Mouse (Mus musculus) urinary bladder, adult 18-20 months (tissue): ENCODE measurements around the gene Dtl.
A peak's percentile ranks its signal among the peaks of the same experiment; 100 is the strongest.

Source experiments
- DNase-seq, 2 experiments: peaks; one replicate each; pipeline ENCODE4 v3.0.0; 2022; ENCODE audit warnings: low spot score in 2 of 2, mixed read lengths in 2 of 2

Dtl gene

DNA sequence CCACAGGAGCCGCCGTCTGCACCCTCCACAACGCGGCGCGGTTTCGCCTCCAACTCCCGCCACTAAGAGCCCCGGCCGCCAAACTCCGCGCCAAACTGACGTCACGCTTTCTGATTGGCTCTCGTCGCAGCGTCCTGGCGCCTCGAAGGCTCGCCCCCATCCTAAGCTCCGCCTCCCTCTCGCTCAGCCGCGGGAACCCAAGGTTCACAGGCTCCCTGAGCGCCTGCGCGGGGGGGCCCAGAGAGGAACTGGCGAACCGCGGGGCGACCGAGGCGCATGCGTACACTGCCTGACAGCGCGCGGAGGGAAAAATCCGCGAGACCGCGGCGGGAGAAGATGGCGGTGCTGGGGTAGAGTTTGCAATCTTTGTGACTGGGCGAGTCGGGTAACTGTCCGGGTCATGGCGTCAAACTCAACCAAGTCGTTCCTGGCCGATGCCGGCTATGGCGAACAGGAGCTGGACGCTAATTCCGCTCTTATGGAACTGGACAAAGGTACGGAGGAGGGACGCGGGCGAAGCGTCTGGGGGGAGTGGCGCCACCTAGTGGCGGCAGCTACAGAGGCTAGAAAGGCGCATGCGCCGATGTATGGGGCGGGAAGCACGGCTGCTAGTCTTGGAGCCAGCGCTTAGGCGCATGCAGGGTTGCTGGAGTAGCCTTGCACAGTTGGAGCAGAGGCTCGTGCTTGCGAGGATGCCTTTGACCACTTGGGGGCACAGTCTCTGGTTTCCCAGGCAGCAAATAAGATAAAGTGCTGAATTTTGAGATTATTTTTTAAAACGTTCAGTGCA is at the start of gene Dtl, which contains the start of gene Ints7:
TSS of gene Dtl (minus strand) at position 87 of the 790 bp plus-strand sequence.
TSS of gene Ints7 (plus strand) at position 179 of the 790 bp plus-strand sequence.
- DNase-seq = peak; percentile 97 to 99

DNA sequence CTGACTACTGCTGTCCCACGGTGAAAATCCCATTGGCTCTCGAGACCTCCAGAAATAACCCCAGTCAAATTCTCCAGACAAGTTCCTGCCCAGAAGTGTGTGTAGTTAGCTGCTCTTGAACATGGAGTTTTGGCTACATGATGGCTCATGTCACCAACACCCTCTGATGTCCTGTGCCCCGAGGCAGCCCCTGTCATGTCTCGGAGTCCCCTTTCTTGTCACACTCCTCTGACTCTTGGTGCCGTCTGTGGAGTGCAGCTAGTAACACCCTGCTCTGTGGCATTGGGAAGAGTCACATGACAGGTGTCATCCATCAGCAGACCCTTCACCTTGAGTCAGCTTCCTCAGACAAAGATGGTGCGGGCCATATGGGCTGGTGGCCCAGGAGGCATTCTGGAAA is 49.7 kb upstream of the Dtl start:
- no peak for DNase-seq

DNA sequence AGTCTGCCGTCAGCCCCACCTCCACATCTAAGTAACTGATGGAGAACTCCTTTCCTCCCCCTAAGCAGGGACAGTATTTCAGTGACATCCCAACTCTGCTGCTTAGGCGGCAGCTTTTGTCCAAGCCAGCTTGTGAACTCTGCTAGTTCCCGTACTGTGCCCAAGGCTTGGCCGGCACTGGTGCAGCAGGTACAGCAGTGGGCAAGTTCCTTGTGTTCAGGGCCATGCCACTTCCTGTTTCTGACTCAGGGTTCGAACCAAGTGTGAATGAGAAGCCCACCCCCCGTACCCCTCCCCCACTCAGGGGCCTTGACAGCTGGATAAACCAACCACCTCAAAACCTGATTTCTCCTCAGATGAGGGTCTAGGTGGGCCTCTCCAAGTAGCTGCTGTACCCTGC is 49.1 kb upstream of the Dtl start:
- DNase-seq = no peak

DNA sequence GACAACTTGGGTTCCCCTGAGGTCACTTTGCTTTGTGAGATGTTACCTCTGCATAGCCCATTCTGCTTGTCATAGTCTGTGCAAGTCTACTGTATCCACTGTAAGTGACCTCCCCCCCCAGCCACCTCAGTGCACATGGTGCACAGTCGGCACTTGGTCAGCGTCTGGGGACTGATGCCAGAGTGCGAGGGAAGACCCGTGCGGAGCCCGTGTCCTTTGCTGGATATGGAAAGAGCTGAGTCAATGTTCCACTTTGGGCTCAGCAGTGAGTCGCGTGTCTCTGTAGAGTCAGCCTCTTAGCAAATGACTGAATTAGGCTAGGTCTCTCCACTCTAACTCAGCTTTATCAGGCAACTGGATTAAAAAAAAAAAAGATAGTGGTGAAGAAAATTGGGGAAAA is 47.5 kb upstream of the Dtl start:
- DNase-seq = no peak

DNA sequence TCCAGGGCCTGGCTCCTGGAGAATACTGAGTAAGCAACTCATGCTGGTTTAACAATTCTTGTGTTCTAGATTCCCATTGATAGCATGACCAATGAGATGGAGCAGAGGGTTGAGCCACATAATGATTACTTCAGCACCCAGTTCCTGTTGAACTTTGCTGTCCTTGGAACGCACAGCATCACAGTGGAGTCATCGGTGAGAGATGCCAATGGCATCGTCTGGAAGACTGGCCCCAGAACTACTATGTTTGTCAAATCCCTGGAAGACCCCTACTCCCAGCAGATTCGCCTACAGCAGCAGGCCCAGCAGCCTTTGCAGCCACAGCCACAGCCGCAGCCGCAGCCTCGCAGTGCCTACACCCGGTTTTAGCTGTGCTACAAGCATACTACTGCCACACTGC is 45.8 kb upstream of the Dtl start:
- no peak for DNase-seq

DNA sequence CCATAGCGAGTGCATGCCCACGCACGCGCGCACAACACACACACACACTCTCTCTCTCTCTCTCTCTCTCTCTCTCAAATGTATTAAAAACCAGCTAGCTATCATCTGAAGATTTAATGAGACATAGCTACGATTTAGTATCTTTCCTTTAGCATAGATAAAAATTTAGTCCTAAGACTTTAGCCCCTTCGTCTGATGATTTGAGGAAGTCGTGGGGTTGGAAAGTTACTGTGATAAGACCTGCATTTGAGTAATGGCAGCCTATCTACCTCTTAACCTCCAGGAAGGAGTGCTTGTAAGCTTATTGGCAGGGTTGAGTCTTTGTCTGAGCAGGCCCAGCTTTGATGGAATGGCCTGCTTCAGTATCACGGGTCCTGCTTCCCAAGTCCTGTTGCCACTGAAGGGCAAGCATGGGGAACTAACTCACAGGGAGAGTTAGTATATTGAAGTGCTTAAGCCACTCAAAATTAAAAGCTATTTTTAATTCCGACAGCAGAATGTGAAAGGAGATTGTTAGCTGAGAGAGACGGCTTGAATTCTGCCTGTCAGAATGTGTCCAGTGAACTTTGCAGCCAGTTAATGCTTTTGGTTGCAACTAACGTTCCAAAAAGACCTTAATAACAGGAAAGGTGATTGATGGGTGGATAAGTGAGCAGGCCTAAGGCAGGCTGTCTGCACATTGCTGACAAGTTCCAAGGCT is 42.9 kb upstream of the Dtl start:
- no peak for DNase-seq

DNA sequence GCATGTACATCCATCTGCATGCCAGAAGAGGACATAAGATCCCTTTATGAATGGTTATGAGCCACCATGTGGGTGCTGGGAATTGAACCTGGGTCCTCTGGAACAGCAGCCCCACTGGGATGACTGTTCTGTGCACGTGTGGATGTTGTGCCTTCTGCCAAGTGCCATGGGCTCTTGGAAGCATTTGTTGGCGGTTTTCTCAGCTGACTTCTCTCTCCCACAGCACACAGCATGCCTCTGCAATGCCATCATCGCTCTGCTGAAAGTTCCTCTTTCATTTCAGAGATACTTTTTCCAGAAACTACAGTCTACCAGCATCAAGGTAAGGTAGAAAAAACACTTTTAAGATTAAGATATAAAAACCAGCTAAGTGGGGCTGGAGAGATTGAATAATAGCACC is 42.2 kb upstream of the Dtl start:
- no peak for DNase-seq

DNA sequence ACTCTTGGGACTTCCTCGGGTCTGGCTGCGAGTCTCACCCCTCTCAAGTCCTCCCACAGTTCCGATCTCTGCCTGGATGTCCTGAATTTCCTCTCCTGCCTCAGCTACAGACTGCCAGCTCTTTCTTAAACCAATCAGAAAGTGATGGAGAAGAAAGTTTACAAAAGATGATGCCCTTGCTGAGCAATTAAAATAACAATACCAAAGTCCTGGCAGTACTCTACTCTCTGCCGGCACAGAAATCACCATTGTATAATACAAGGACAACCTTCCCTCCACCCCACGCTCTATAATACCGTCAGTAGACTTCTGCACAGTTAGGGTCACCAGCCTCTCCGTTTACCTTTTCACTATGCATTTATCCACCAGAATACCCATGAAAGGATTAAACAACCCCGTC is 40.9 kb upstream of the Dtl start:
- no peak for DNase-seq

DNA sequence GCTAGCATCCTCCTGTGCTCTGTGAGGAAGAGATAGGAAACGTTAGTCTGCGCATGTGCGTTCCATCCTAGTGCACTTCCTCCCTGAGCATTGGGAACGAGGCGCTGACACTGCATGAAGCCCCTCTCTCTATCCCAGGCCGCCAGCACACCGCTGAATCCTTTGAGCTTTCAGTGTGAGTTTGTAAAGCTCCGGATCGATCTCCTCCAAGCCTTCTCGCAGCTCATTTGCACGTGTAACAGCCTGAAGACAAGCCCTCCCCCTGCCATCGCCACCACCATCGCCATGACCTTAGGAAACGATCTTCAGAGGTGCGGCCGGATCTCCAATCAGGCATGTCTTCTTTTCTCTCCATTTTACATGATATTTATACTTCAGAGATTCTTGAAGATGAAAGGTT is 37.5 kb upstream of the Dtl start:
- DNase-seq = no peak

DNA sequence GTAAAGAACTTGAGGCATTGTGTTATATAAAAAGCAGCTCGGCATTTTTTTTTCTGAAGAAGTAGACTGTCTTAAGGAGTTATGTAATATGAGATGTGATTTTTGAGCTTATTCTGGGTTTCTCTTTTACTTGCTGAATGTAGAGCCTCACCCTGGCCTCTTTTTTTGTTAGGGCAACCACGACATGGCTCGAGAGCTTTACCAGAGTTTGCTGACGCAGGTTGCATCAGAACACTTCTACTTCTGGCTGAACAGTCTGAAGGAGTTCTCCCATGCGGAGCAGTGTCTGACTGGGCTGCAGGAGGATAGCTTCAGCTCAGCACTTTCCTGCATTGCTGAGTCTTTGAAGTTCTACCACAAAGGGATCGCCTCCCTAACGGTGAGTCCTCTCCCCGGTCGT is 36.3 kb upstream of the Dtl start:
- DNase-seq = no peak

DNA sequence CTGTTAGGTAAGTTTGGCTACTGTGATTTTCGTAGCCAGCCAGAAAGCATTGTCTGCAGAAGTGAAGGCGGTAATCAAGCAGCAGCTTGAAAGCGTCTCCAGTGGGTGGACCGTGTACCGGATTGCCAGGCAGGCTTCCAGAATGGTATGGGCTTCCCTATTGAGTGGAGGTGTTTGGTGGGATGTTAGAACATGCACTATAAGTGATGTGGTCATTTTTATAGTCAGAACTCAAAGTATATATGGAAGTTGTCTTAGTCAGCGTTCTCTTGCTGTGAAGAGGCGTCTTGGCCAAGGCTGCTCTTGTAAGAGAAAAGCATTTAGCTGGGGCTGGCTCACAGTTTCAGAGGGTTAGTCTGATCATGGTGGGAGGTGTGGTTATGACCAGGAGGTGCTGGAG is 35.0 kb upstream of the Dtl start:
- DNase-seq = no peak

DNA sequence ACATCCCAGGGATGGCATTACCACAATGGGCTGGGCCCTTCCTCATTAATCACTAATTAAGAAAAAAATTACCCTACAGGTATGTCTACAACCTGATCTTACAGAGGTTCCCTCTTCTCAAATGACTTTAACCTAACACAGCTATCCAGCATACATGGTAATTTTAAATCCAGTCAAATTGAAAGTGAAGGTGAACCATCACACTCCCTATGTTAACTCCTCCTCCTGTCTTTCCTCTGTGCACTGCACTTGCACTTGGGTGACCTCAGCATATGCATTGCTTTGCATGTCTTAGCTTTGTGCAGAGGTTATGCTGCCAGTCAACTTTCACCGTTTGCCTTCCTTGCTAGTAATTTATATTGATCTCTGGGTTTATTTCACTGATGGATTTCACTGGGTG is 34.2 kb upstream of the Dtl start:
- DNase-seq = no peak

DNA sequence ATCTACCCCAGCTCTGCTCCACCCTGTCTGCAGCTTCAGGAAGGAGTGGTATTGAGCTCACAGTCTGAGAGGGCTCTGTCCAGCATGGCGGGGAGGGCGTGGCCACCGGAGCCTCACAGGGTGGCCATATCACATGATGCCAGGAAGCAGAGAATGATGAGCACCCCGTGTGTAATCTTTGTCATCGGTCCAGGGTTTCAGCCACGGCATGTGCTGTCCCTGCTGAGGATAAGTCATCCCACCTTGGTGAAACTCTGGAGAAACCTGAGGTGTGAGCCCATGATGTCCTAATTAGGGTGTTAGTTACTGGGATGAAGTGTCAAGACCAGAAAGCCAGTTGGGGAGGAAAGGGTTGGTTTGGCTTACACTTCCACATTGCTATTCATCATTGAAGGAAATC is 33.7 kb upstream of the Dtl start:
- no peak for DNase-seq

DNA sequence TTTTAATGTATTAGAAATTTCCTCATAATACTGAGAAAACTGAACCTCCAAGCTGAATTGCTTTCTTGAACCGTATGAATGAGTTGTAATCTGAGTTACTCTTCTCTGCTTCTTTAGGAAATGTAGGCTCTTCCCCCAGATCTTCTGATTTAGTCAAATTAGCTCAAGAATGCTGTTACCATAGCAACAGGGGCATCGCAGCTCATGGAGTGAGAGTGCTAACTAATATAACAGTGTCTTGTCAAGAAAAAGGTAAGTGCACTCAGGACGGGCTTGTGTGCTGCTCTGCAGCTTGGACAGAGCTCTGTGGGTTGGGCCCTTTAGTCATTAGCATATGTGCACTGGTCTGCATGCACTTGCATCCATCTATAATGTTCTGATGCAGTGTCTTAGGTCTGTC is 29.3 kb upstream of the Dtl start:
- DNase-seq = no peak

DNA sequence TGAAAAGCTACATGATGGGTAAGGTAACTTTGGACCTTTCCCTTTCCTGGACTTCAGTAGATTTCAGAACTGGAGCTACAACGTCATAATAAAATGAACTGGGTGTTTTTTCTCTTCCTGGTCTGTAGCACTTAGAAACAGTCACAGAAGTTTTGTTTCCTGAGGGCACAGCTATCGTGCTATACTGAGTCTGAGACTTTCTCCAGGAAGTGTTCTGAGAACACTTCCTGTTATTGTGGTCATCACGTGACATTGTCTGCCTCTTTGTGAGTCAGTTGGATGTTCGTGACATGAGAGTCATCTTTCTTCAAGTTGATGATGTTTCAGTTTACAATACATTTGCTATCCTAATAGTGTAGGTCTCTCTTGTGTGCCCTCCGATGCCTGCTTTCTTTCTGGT is 23.9 kb upstream of the Dtl start:
- no peak for DNase-seq

DNA sequence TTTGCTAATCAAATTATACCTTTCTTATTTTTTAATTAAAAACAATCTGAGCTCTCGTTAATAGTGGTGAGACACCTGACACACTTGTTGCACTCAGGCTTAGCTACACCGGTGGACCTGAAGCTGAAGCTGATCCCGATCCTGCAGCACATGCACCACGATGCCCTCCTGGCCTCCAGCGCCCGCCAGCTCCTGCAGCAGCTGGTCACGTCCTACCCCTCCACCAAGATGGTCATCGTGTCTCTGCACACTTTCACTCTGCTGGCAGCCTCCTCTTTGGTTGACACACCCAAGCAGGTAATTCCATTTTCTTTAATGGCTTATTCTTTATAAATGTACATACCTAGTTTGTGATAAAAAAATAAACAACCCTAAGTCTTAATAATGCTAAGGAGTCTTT is 20.7 kb upstream of the Dtl start:
- no peak for DNase-seq

DNA sequence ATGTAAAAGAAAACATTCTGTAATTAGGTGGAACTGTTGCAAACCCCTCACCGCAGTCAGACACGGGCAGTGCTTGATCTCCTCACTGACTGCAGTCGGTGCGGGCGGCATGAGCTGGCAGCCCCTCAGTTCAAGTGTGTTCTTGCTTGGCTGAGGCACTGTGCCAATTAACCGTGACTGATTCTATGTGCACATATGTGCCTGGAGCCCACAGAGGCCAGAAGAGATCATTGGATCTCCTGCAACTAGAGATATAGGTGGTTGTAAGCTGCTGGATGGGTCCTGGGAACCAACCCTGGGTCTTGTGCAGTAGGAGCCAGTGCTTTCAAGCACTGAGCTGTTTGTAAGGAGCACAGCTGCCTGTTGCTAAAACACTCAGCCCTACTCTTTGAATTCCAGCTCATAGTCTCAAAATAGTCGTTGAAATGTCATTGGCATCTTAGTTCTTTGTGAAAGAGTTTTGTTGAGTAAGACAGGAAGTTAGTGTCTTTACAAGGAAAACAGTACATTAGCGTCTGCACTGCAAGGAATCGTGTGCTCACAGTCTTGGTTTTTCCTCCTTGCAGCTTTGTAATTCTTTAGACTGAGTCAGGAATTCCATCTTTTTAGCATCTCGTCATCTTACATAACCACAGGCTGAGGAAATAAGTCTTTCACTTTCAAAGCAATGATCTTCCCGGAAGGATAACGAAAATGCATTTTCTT is 16.8 kb upstream of the Dtl start:
- DNase-seq = no peak

DNA sequence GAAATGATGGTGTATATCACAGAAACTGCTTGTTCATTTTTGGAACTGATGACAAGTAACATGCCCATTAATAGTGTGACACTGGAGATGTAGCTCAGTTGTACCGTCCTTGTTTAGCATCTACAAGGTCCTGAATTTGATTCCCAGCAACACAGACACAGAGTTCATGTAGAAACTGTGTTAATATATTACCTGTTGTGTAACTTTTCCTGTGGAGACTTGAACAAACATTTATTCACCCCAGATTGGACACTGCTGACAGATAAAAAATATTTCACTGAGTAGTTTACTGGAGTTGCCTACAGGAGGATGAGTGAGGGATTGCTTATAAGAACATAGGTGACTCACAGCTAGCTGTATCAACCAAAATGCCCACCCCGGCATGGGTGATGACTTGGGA is 13.4 kb upstream of the Dtl start:
- DNase-seq = no peak

DNA sequence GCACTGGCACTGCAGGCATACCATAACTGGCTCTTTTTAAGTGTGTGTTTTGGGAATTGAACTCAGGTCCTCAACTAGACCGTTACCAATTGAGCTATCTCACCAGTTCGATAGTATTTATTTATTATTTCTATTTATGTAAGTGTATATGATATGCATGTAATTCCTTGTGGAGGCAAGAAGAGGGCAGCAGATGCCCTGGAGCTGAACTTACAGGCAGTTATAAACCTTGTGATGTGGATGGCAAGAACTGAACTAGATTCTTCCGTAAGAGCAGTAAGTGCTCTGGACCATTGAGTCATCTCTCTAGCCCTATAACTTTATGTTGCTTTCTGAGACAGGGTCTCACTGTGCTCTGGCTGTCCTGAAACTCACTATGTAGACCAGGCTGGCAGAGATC is 11.7 kb upstream of the Dtl start:
- no peak for DNase-seq

DNA sequence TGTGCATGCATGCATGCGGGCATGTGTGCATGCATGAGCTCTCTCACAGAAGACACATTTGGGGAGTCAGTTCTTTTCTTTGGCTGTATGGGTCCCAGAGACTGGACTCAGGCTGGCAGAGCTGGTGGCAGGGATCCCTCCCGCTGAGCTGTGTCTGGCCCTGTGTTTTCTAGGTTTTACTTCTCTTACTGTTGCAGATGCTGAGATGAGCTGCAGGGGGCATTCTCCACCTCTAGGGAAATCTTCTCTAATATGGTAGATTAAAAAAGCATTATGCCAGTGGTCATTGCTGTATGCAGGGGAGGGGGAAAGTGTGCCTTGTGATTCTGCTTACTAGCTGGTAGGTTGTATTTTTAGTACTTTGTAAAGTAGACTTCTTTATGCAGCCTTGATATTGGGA is 10.4 kb upstream of the Dtl start:
- DNase-seq = no peak

DNA sequence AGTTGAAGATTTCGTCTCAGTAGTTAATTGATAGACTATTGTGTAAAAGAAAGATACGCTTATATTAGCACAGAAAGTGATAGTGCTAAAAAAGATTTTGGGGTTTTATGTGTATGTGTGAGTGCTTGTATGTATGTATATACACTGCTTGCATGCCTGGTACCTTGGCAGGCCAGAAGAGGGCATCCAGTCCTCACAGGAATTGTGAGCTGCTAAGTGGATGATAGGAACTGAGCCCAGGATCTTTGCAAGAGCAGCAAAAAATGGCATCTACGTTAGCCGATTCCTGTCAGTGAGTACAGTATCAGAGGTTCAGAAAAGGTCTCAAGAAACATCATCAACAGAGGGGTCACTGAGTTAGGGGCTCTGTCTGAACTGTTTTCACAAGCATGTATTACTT is 9.1 kb upstream of the Dtl start:
- DNase-seq = no peak

DNA sequence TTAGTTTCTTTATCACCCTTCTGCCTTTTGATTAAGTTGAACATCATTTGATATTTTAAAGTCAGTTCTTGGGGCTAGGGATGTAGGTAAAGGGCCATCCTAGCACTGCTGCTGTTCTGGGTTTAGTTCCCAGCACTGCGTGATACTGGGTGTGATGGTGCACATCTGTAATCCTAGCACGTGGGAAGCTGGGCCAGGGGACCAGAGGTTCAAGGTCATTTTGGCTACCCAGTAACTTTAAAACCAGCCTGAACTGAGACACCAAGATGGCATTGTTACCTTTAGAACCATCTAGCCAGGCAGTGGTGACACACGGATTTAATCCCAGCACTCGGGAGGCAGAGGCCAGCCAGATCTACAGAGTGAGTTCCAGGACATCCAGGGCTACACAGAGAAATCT is 8.5 kb upstream of the Dtl start:
- DNase-seq = no peak

DNA sequence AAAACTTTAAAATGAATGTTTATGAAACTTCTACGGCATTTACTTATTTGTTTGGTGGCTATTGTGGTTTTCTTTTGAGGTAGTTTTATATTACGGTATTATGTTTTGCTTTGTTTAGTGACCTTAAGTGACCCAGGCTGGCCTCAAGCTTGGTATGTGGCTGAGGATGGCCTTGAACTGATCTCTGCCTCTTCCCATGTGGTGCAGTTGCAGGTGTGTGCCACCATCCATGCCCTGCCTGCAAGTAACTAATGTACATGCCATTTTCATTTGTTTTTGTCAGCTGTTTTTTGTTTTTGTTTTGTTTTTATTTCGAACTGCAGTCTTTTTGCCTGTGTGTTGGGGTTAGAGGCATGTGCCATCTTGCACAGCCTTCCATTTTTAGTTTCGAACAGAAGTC is 6.3 kb upstream of the Dtl start:
- DNase-seq = no peak
